Mouse (Mus musculus) cerebellum, adult 11 months (tissue): ENCODE results near the gene Itprid1.

ENCODE experiments used
- DNase-seq: peaks from one replicate; pipeline ENCODE4 v3.0.0; 2022

The Itprid1 gene

DNA sequence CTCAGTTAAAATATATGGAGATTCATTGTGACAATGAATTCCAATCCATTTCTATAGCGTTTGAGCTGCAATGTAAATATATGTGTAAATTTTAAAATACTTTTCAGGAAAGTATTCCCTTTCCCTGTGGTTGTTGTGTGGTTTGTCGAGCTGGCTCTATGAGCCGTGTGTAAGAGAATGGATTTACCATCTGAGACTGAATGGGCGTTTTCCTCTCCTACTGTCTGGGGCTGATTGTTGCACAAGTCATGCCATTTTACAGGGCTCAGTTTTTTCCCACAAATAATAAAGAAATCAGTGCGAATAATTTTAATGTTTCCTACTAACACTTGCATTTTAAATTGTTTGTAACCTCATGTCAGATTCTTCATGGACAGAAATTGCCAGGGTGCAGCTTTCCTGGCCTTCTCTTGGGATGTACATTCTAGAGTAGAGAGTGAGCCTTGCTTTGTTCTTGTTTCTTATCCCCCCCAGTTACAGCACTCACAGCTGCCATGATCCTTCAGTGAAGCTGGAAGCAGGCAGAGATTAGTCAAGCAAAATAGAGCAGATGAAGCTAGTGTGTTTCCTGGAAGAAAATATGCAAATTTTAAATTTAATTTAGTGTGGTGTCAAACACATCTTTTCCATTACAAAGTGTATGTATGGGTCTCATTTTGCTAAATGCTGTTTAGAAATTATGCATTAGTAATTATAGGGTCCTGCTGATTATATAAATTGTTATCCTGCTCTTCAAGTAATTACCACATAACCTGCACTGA lies 65.1 kb downstream of the Itprid1 start:
- DNase-seq = no peak

GRCm38 (mm10) chr6:55902329-55902605 lies 65.6 kb downstream of the Itprid1 start:
- no peak for DNase-seq

- peak; percentile 36 for DNase-seq
Measured at GRCm38 (mm10) chr6:55919206-55919605, 82.5 kb downstream of the Itprid1 start.

GRCm38 (mm10) chr6:55920282-55920720 lies 83.6 kb downstream of the Itprid1 start:
- DNase-seq = no peak

DNA sequence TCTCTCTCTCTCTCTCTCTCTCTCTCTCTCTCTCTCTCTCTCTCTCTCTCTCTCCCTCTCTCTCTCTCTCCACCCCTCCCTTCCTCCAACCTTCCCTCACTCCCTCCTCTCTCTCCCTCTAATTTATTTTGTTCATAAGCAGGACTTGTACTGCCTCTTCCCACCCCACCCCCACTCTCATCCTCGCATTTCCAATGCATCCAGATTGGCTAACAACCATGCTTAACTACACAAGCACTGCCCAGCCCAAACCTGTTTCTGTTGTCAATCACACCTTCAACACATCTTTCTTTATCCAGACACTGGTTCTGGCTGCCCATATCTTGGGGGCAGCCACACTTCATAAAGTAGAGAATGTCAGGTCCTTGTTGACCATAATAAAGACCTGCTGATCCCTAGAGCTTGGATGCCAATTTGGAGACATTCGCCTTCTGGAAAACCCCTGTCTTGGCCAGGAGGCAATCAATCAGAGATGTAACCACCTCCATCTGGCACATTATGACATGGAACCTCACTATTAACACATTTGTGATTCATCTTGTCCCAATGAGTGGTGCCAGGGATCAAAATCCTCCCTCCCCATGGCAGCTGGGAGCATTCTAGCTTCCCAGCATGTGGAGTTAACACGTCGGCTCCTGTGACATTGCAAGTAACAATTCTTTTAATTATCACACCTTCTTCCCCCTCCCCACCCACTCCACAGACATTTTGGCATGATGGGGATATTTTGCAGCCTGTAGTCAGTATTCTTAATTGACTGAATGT lies 84.4 kb downstream of the Itprid1 start:
- no peak for DNase-seq

- no peak for DNase-seq
Measured at GRCm38 (mm10) chr6:55944709-55945108, 108.0 kb downstream of the Itprid1 start.

DNA sequence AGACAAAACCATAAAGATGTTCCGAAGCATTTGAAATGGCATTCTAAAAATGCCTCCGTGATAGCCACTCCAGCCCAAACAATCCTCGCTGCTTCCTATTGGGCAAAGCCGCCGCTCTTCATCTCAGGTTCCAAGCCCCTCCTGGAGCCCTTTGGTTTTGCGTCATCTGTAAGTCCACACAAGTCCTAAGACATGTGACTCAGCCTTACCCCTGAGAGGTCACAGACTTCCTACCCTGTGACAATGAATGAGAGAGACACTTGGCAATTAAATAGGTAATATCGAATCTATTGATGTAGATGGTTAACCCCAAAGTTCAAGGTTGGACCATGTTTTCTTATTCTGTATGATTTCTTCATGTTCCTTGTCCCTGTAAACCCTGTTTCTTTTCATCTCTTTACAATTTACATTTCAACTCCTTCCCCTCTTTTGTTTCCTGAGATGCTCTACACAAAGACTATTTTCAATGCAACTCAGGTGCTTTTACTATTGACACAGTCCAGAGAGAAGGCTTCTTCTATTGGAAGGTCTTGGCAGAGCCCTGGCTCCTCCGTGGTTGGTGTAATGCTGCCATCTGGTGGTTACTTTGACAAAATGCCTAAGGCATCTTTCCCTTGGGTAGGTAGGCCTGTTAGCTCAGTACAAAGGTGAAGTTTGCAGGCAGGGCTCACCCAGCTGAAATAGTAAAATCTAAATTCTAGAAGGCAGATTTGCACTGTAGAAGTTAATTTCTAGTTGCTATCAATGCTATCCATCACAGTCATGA lies 113.8 kb downstream of the Itprid1 start:
- peak; percentile 42 for DNase-seq

- peak; percentile 7 for DNase-seq
Measured at GRCm38 (mm10) chr6:55972998-55973397, 136.3 kb downstream of the Itprid1 start.

- no peak for DNase-seq
Measured at GRCm38 (mm10) chr6:55979766-55980165, 143.1 kb downstream of the Itprid1 start.

- no peak for DNase-seq
Measured at GRCm38 (mm10) chr6:56008711-56009110, 172.0 kb downstream of the Itprid1 start.

GRCm38 (mm10) chr6:56012384-56012783 lies 175.7 kb downstream of the Itprid1 start:
- no peak for DNase-seq

- no peak for DNase-seq
Measured at GRCm38 (mm10) chr6:56017291-56017994, 180.7 kb downstream of the Itprid1 start, which contains the start of gene Ppp1r17. Ppp1r17 (plus strand) TSS chr6:56017497.

- no peak for DNase-seq
Measured at GRCm38 (mm10) chr6:56019632-56020031, 182.9 kb downstream of the Itprid1 start.

DNA sequence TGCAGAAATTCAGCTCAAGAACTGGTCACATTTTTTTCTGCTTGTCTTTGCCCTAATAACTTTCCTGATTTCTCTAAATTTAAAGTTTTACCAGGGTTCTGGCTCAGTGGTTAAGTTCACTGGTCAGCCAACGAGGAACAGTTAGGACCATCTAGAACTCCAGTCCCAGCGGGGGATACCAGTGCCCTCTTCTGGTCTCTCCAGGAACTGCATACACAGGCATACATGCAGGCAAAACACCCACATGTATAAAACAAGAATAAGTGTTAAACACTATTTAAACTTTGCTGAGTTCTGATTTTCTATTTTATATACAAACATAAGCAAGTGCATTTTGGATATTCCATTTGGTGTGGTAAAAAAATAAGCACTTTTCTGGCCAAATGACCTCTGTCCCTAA lies 188.8 kb downstream of the Itprid1 start:
- no peak for DNase-seq

GRCm38 (mm10) chr6:56027318-56027717 lies 190.6 kb downstream of the Itprid1 start:
- DNase-seq = no peak

GRCm38 (mm10) chr6:56027966-56028365 lies 191.3 kb downstream of the Itprid1 start:
- DNase-seq = no peak
